Mouse (Mus musculus) gastrocnemius, postnatal 4 days (tissue): ENCODE results near the gene Pinlyp. TPM values are rescaled to one million over a fixed set of nuclear protein-coding genes. Genes with fewer than 3 reads are reported as not detected.

Experiments
- total RNA-seq, 2 experiments: library from RNA; stranded (reverse); gene quantifications; 2 replicates each; pipeline ENCODE4 v1.2.3; 2021

Pinlyp gene
- total RNA-seq, 2 experiments from 2014 or later = not detected

Other genes with a start within 250 kb of the Pinlyp start
- gene Zfp61, start 244.9 kb downstream of the Pinlyp start, total RNA-seq = 1 to 10 TPM; 8.7 to 8.9 TPM
- 1 to 10 TPM; 4.0 to 4.2 TPM for gene Zfp94, start 229.5 kb downstream of the Pinlyp start, total RNA-seq
- under 1 TPM in 1 of 2 experiments, not detected in 1; 0.31 TPM for gene Tescl, start 212.2 kb downstream of the Pinlyp start, total RNA-seq
- gene Lypd5, start 196.9 kb downstream of the Pinlyp start, total RNA-seq = not detected
- under 1 TPM; 0.61 to 0.93 TPM for gene Kcnn4, start 175.9 kb downstream of the Pinlyp start, total RNA-seq
- gene Smg9, start 146.5 kb downstream of the Pinlyp start, total RNA-seq = 10 to 100 TPM; 18.1 to 21.1 TPM
- under 1 TPM; 0.26 to 0.52 TPM for gene Irgc1, start 93.8 kb downstream of the Pinlyp start, total RNA-seq
- gene Plaur, start 83.6 kb downstream of the Pinlyp start, total RNA-seq = 1 to 10 TPM; 2.5 to 3.7 TPM
- 10 to 100 TPM; 18.6 to 21.3 TPM for gene Cadm4, start 64.1 kb downstream of the Pinlyp start, total RNA-seq
- gene Zfp428, start 39.1 kb downstream of the Pinlyp start, total RNA-seq = 10 to 100 TPM; 12.6 to 15.9 TPM
- not detected for gene AC161166.1, start 33.7 kb downstream of the Pinlyp start, total RNA-seq
- 10 to 100 TPM; 20.5 to 22.0 TPM for gene Irgq, start 15.4 kb downstream of the Pinlyp start, total RNA-seq
- gene Xrcc1, start 171 bp upstream of the Pinlyp start, total RNA-seq = 10 to 100 TPM; 44.4 to 45.2 TPM
- 1 to 10 TPM; 8.0 to 9.1 TPM for gene Ethe1, start 41.4 kb upstream of the Pinlyp start, total RNA-seq
- gene Zfp575, start 41.5 kb upstream of the Pinlyp start, total RNA-seq = 1 to 10 TPM; 1.5 to 1.9 TPM
- 1 to 10 TPM in 1 of 2 experiments, under 1 TPM in 1; 0.98 to 1.6 TPM for gene Phldb3, start 64.6 kb upstream of the Pinlyp start, total RNA-seq
- not detected for gene Lypd3, start 90.4 kb upstream of the Pinlyp start, total RNA-seq
- not detected for gene Tex101, start 130.6 kb upstream of the Pinlyp start, total RNA-seq
- not detected for gene BC049730, start 163.1 kb upstream of the Pinlyp start, total RNA-seq
- gene Gm4763, start 180.8 kb upstream of the Pinlyp start, total RNA-seq = not detected
- gene Cd177, start 214.2 kb upstream of the Pinlyp start, total RNA-seq = under 1 TPM in 1 of 2 experiments, not detected in 1; 0.62 TPM
- gene Ceacam10, start 231.1 kb upstream of the Pinlyp start, total RNA-seq = not detected